Comparison of ENCODE assay signal across 9 mouse cellular contexts in the genomic region with DNA sequence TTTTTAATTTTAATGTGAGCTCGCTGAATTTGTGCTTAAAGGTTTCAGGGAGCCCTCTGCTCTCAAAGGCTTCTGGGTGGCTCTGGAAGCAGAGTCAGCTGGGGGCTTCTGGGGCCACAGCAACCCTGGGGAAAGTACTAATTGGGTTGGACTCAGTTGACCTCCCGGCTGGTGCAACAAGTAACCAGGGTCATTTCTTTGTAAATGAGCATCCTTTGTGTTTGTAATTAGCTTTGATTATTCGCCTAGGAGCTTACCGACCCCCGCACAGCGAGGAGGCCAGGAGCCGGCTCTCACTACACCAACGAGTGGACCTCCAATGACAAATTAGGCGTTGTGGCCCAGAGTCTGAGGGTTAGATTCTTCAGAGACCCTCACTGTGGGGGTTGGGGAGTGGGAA. TPM values are rescaled to one million over a fixed set of nuclear protein-coding genes. Genes with fewer than 3 reads are reported as not detected.
DNase-seq lines count a peak whose midpoint lies in the region; ATAC-seq and TF ChIP-seq lines count a peak whose summit lies in the region.
"Had no signal": no experiment of that assay in that cellular context is flagged by ENCODE, and none has a peak within 500 bp of the region (broad histone marks: within the 10 kb centered on the region; RNA-seq: fewer than 3 reads in every experiment).

No protein-coding gene starts in this region.

- H3K27ac ChIP-seq in liver, postnatal 0 days (ENCODE audit: low read depth) = no peak overlapping the region
- no peak overlapping the region for H3K27ac ChIP-seq in forebrain, embryonic 10.5 days
- 0 out of 2 replicates have a peak overlapping the region, but pooled peaks have one; percentile 25 for H3K27ac ChIP-seq in limb, embryonic 10.5 days

- DNase-seq in liver, postnatal 0 days = no peak
- DNase-seq in liver = no peak
- peak; percentile 45 for DNase-seq in forebrain, embryonic 10.5 days (ENCODE audit: extremely low spot score, low spot score)
- DNase-seq in limb, embryonic 10.5 days (ENCODE audit: low spot score) = no peak
- peak; percentile 78 for DNase-seq in retina, postnatal 1 day
- DNase-seq in cerebellum, adult 9-10 months = no peak
- DNase-seq in kidney, postnatal 14 days = no peak

- ATAC-seq in liver, postnatal 0 days = no peak
- no peak for ATAC-seq in erythroid progenitor cell, adult 5-6 weeks (replicated peaks; ENCODE audit: low FRiP score, poor library complexity, severe bottlenecking)

- H3K9ac ChIP-seq in liver, postnatal 0 days (replicated peaks) = no peak overlapping the region

- H3K4me3 ChIP-seq in liver, postnatal 0 days (ENCODE audit: low read depth, low read length) = no peak overlapping the region
- H3K4me3 ChIP-seq in forebrain, embryonic 10.5 days = peak overlapping the region; percentile 44
- H3K4me3 ChIP-seq in limb, embryonic 10.5 days = peak overlapping the region; percentile 49

- no peaks in the 10 kb centered on the region for H3K4me1 ChIP-seq in liver, postnatal 0 days (ENCODE audit: insufficient read depth)
- H3K4me1 ChIP-seq in forebrain, embryonic 10.5 days = peaks cover 17% of the 10 kb centered on the region
- peaks cover 12% of the 10 kb centered on the region for H3K4me1 ChIP-seq in limb, embryonic 10.5 days

- WGBS in liver, postnatal 0 days (ENCODE audit: insufficient replicate concordance) = 20% methylated on average over 9 of the region's 9 CpGs
- WGBS in forebrain, embryonic 10.5 days = under 1% methylated on average over 9 of the region's 9 CpGs
- under 1% methylated on average over 9 of the region's 9 CpGs for WGBS in limb, embryonic 10.5 days

- H3K4me2 ChIP-seq in liver, postnatal 0 days (ENCODE audit: low read depth, low read length) = peak overlapping the region; percentile 26; the same call in 1 of the 2 replicates

- H3K36me3 ChIP-seq in liver, postnatal 0 days (replicated peaks; ENCODE audit: insufficient read depth, low read length) = no peaks in the 10 kb centered on the region
- H3K36me3 ChIP-seq in forebrain, embryonic 10.5 days (replicated peaks) = no peaks in the 10 kb centered on the region
- H3K36me3 ChIP-seq in limb, embryonic 10.5 days = no peaks in the 10 kb centered on the region

- TF ChIP-seq EP300 in liver, postnatal 0 days (IDR thresholded peaks at IDR 0.05; ENCODE audit: low read depth) = no peak

- no peaks in the 10 kb centered on the region for H3K9me3 ChIP-seq in liver, postnatal 0 days (ENCODE audit: low read length)
- no peaks in the 10 kb centered on the region for H3K9me3 ChIP-seq in forebrain, embryonic 10.5 days
- H3K9me3 ChIP-seq in limb, embryonic 10.5 days (replicated peaks) = no peaks in the 10 kb centered on the region

- no peak for TF ChIP-seq CTCF in liver, postnatal 0 days (IDR thresholded peaks at IDR 0.05; ENCODE audit: low read depth)

- peaks cover 20% of the 10 kb centered on the region for H3K27me3 ChIP-seq in liver, postnatal 0 days (ENCODE audit: insufficient read depth, low read length)
- peaks cover 99% of the 10 kb centered on the region for H3K27me3 ChIP-seq in forebrain, embryonic 10.5 days (ENCODE audit: poor library complexity, severe bottlenecking)
- peaks cover 29% of the 10 kb centered on the region for H3K27me3 ChIP-seq in limb, embryonic 10.5 days (ENCODE audit: low read depth, poor library complexity, severe bottlenecking)

RNA-seq across cellular contexts. Expression of a gene that starts 14.7 kb away (rescaled TPM):
- not detected in 2 replicates for polyA plus RNA-seq in liver, postnatal 0 days (2015; fragmentation: Nextera tagmentation; extraction: Ambion mirVana)
- 0.10 and 0.27 TPM in 2 replicates for polyA plus RNA-seq in forebrain, embryonic 10.5 days (2016; fragmentation: Nextera tagmentation; extraction: Ambion mirVana)
- not detected in 2 replicates for polyA plus RNA-seq in limb, embryonic 10.5 days (2016; fragmentation: Nextera tagmentation; extraction: Ambion mirVana)
- total RNA-seq in erythroid progenitor cell, adult 5-6 weeks (2015; ENCODE audit: low replicate concordance) = not detected in 2 replicates
- total RNA-seq in erythroid progenitor cell, adult 5-6 weeks (2017; ENCODE audit: low replicate concordance) = not detected in 2 replicates
- polyA plus RNA-seq: spleen, adult 2 months had no signal

RNA-seq across cellular contexts. Expression of a gene that starts 58.4 kb away (rescaled TPM):
- 750 and 793 TPM in 2 replicates for polyA plus RNA-seq in liver, postnatal 0 days (2015; fragmentation: Nextera tagmentation; extraction: Ambion mirVana)
- polyA plus RNA-seq in forebrain, embryonic 10.5 days (2016; fragmentation: Nextera tagmentation; extraction: Ambion mirVana) = 3,411 and 3,929 TPM in 2 replicates
- 3,450 and 4,164 TPM in 2 replicates for polyA plus RNA-seq in limb, embryonic 10.5 days (2016; fragmentation: Nextera tagmentation; extraction: Ambion mirVana)
- 753 and 884 TPM in 2 replicates for total RNA-seq in erythroid progenitor cell, adult 5-6 weeks (2015; ENCODE audit: low replicate concordance)
- 686 and 716 TPM in 2 replicates for total RNA-seq in erythroid progenitor cell, adult 5-6 weeks (2017; ENCODE audit: low replicate concordance)

Comparison
In these comparisons a context has a peak if more than half of its experiments do, and no peak if none do; other contexts are left out.
1. DNase-seq: peak in forebrain, embryonic 10.5 days (single experiment) and retina, postnatal 1 day (single experiment); none in liver, postnatal 0 days (single experiment), liver (single experiment), limb, embryonic 10.5 days (single experiment), cerebellum, adult 9-10 months (single experiment) and kidney, postnatal 14 days (single experiment).